Mouse (Mus musculus) left cerebral cortex, adult 9 months (tissue): ENCODE measurements at regions not wholly inside any gene's neighbourhood (a gene's known extent, or its start where the extent isn't known, plus 50 kb on each side); places are given as distances from the start of the nearest gene placed in this dataset.
A peak's percentile ranks its signal among the peaks of the same experiment; 100 is the strongest.

ENCODE experiments used
- DNase-seq, 2 experiments: peaks; one replicate each; pipeline ENCODE4 v3.0.0; 2022; ENCODE audit warnings: low spot score in 2 of 2

- DNase-seq: no peak
Measured at GRCm38 (mm10) chr1:23207843-23208242, 105.8 kb upstream of the 4933415F23Rik start.

GRCm38 (mm10) chr1:23207024-23207423 lies 105.0 kb upstream of the 4933415F23Rik start:
- DNase-seq: no peak

GRCm38 (mm10) chr1:23202511-23203435 lies 100.7 kb upstream of the 4933415F23Rik start:
- DNase-seq: peak in 1 of 2 experiments; percentile 6

GRCm38 (mm10) chr1:23200460-23200859 lies 98.4 kb upstream of the 4933415F23Rik start:
- DNase-seq: no peak

DNA sequence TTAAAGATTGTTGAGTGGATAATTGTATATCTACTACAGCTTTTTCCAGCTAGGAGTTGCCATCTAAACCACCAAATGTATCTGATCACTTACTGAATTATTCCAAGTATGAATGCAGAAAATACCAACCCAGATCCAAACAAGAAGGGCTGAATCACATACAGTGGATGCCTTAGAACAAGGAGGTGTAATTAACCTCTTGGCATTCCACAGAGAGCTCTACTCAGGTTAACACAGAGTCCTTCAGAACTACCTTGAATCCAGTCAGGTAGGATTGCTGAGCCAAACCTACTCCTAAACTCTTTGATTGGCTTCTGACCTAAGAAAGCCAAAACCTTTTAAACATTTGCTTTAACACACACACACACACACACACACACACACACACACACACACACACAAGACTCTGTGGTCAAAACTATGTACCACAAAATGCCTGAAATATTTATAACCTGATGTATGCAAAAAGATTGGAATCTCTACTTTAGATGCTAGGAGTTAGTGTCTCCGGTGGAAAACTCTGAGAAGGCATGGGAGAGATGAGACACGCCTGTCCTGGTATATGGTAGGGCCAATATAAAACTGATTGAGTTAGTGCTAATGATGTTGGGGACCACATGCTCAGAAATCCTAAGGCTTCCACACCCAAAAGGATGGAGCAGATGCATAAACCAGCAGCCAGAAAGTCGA lies 88.4 kb upstream of the 4933415F23Rik start:
- DNase-seq: no peak

- no peak for DNase-seq
Measured at GRCm38 (mm10) chr1:23189790-23190189, 87.7 kb upstream of the 4933415F23Rik start.

DNA sequence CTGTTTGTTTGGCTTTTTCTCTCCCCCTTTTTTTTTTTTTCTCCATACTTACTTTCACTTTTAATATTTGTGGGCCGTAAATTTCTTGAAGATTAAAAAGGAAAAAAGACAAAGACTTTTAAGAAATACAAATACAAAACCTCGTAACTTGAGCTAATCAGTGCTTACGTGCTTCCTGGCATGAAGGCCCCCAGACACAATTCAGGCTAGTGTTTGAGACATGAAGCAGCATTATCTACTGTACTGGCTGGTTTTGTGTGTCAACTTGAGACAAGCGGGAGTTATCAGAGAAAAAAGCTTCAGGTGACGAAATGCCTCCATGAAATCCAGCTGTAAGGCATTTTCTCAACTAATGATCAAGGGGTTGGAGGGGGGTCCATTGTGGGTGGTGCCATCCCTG lies 86.2 kb upstream of the 4933415F23Rik start:
- no peak for DNase-seq

DNA sequence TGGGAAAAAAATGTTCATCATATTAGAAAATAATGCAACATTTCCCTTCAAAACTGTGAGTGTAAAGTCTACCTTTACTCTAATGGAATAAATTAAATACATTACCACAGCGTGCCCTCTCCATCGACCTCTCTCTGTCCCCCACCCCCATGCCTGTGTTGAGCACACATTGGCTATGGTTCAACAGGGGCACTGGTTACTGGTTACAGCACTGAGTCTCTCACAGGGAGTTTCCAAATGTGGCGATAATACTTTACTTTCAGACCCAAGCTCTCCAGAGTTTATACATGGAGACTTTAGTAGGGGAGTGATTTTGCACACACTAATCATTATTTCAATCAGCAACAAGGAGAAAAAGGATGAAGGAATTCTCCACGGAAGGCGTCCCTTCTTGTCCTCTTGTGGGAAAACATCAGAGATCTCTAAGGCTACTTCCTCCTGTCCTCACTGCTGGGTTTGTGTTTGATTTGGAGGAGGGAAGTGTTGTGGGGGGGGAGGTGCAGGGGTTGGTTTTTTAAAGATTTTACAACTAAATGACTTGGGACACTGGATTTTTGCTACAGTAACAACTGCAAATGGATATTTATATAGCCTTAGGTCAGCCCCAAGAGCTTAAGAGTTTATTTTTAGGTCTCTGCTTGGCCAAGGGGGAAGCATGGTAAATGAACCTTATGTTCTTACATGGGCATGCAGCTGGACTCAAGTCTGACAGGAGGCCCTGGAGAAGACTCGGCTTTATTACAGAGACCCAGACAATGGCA lies 85.6 kb upstream of the 4933415F23Rik start:
- DNase-seq: no peak

- no peak for DNase-seq
Measured at GRCm38 (mm10) chr1:23184728-23185127, 82.7 kb upstream of the 4933415F23Rik start.

- DNase-seq: no peak
Measured at GRCm38 (mm10) chr1:23182541-23182940, 80.5 kb upstream of the 4933415F23Rik start.

DNA sequence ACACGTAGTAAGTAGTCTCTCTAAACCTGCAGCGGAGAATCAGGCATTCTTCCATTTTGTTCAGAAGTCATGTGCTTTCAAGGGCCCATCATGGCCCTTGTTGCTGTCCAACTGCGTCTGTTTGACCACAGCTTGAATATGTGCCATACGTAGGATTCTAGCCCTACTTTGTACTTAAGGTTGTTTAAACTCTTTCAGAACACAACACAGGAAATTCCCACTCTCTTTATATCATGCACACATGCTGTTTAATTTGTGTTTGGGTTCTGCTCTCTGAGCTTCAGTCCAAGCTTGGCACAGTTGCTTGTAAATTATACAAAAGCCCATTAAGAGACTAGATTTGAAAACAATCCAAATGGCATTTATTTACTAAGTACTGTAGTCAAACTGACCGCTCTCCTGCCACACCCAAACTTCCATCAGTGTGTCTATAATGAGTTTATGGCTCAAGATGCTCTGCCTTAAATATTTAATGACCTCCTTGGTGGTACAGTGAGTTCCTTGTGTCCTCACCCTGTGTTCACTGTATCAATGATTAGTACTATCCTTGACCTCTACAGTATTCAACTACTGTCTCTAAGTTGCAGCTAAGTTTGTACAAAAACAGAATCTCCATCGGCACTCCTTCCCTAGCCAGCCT lies 76.4 kb upstream of the 4933415F23Rik start:
- DNase-seq: no peak

DNA sequence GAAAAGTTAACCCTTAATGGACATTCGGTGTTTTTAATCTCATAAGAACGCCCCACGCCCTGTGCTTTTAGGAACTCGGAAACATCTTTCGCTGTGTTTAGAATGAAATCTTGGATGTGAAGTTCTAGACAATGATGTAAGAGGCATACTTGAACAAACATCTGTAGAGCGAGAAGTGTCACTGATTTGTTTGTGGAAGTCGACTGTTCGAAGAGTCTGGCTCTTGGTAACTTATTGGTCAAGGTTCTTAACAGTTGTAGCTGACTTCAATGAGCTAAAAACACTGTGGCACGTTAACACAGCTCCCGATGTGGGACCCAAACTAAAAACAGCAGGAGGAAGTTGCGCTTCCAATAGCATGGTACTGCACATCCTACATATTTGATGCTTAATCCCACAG lies 72.0 kb upstream of the 4933415F23Rik start:
- no peak for DNase-seq

GRCm38 (mm10) chr1:23173054-23173802 lies 71.2 kb upstream of the 4933415F23Rik start:
- DNase-seq: no peak

GRCm38 (mm10) chr1:23171336-23171735 lies 69.3 kb upstream of the 4933415F23Rik start:
- DNase-seq: no peak

DNA sequence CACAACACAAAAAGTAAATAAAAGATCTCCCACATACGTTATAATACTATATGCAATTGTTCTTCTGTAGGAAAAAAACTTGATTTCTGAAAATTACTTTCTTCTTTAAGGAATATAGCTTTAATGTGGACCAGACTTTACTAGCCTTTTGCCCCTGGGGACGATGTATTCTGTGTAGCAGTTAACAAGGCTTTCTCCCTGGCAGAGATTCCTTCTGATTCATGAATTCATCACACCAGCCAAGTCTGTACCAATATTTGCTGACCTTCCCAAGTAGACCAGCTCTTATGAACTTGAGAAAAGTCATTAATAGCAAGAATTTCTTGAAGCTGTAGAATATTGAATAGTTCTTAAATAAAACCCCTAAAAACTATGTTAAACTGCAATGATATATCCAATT lies 68.7 kb upstream of the 4933415F23Rik start:
- no peak for DNase-seq

DNA sequence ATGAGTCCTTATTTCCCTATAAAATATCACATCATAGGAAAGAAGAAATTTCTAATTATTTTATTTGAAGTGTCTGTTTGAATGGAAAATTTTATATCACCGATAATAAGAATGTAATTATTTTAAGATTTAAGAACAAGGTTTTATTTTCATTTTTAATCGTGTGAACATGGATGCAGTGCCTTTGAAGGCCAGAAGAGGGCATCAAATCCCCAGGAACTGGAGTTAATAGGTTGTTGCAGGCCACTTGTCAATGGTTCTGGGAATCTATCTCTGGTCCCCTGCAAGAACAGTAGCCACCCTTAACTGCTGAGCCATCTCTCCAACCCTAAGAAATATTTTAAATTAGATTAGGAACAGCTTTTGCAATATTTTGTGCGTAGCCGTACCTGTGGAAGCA lies 66.5 kb upstream of the 4933415F23Rik start:
- no peak for DNase-seq

GRCm38 (mm10) chr1:23163371-23163935 lies 61.4 kb upstream of the 4933415F23Rik start:
- DNase-seq: no peak

- DNase-seq: no peak
Measured at GRCm38 (mm10) chr1:23162766-23163165, 60.7 kb upstream of the 4933415F23Rik start.
